Mouse (Mus musculus) forebrain, postnatal 0 days (tissue): ENCODE measurements around the gene Katnal1. TPM values are rescaled to one million over a fixed set of nuclear protein-coding genes. Genes with fewer than 3 reads are reported as not detected.

Experiments used
- ATAC-seq: fragments of 200-750 bp; cut with Nextera tagmentation; 2 replicates; pipeline ENCODE4 v1.8.0; 2017; ENCODE audit warnings: mild to moderate bottlenecking, moderate library complexity
- DNase-seq: peaks from one replicate; pipeline ENCODE4 v3.0.0-alpha.2; 2015
- H3K27ac ChIP-seq: fragments of 300-500 bp; sonication (generic); 2 replicates; pipeline ENCODE4 v1.5.1; 2014; ENCODE audit warnings: low read depth, mild to moderate bottlenecking, antibody characterized with exemption, low read length, moderate library complexity, mixed read lengths
- H3K27me3 ChIP-seq: fragments of 300-500 bp; sonication (generic); 2 replicates; pipeline ENCODE4 v1.6.1; 2014; ENCODE audit warnings: mild to moderate bottlenecking, low read length, mixed read lengths; ENCODE audit not compliant: insufficient read depth
- H3K36me3 ChIP-seq: fragments of 300-500 bp; sonication (generic); 2 replicates; pipeline ENCODE4 v1.6.1; 2014; ENCODE audit warnings: mild to moderate bottlenecking, moderate library complexity; ENCODE audit not compliant: insufficient read depth
- H3K4me1 ChIP-seq: fragments of 300-500 bp; sonication (generic); 2 replicates; pipeline ENCODE4 v1.6.1; 2014; ENCODE audit warnings: antibody characterized with exemption; ENCODE audit not compliant: insufficient read depth
- H3K4me2 ChIP-seq: fragments of 300-500 bp; sonication (generic); 2 replicates; pipeline ENCODE4 v1.6.1; 2014; ENCODE audit warnings: low read depth, mild to moderate bottlenecking, moderate library complexity
- H3K4me3 ChIP-seq: fragments of 300-500 bp; sonication (generic); 2 replicates; pipeline ENCODE4 v1.5.1; 2014; ENCODE audit warnings: low read depth, low read length, mixed read lengths
- H3K9ac ChIP-seq: fragments of 300-500 bp; sonication (generic); 2 replicates; pipeline ENCODE4 v1.6.1; 2014; ENCODE audit warnings: mild to moderate bottlenecking
- H3K9me3 ChIP-seq: fragments of 300-500 bp; sonication (generic); 2 replicates; pipeline ENCODE4 v1.6.1; 2016; ENCODE audit warnings: low read length
- CTCF ChIP-seq: sonication (generic); IDR thresholded peaks from 2 replicates; pipeline ENCODE4 v1.5.1; 2016; ENCODE audit warnings: antibody characterized with exemption, control low read depth, low read depth
- WGBS: fragments of 180-500 bp; shearing (Covaris S2); extraction: QIAGEN DNeasy Blood & Tissue Kit; methylation state at CpG from one replicate; pipeline ENCODE4 v1.1.7; 2014; 5-methylcytosine and 5-hydroxymethylcytosine counted together
- polyA plus RNA-seq: library from polyadenylated mRNA; unstranded; fragments of >200 nt; fragmentation: Nextera tagmentation; extraction: Ambion mirVana; gene quantifications from 2 replicates; pipeline ENCODE4 v1.2.1, GENCODE M21; 2015
- total RNA-seq: library from RNA; depleted of rRNA; stranded (reverse); fragments of >200 nt; gene quantifications from 2 replicates; pipeline ENCODE4 v1.2.3, GENCODE M21; 2014

Katnal1 gene
- total and polyA plus RNA-seq, 2 experiments from 2014 or later = 24.0 to 47.9 TPM

DNA sequence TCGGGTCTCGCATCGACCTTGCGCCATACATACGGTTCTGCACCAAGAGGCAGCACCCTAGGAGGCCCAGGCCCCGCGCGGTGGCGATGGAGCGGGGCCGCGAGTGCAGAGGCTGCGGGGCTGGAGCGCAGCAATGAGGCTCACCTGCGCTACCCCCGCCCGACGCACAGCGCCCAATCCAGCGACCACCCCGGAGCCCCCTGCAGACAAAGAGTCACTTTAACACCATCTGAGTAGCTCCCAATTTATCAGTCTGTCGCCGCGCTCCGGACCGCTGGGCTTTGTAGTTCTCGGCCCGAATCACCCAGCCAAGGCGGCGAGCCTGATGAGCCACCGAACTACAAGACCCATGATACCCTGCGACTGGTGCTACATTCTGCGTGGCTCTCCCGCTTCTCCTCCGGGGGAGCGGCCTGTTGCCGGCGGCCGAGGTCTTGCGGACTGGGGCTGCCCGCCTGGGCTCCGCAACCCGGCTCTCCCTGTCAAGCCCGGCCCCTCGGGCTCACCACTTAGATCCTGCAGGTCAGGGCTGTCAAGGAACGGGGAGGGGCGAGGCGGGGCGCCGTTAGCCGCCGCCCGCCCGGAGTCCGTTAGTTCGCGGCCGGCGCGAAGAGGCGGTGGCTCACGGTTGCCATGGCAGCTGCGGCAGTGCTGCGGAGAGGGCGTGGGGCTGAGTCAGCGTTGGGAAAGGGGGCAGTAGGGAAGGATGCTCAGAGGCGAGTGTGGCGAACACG is 571 bp downstream of the Katnal1 start:
- Histone ChIP-seq H3K9ac (peak overlapping the region; percentile 92), H3K27me3 (no peaks in the 10 kb centered on the region), H3K4me2 (peak overlapping the region; percentile 68), H3K36me3 (peaks cover 7% of the 10 kb centered on the region), H3K9me3 (no peaks in the 10 kb centered on the region), H3K27ac (peak overlapping the region; percentile 97), H3K4me1 (peaks cover 9% of the 10 kb centered on the region; the same call in 1 of the 2 replicates), H3K4me3 (peak overlapping the region; percentile 73)
- DNase-seq (peak; percentile 95), ATAC-seq (peak; percentile 99)
- WGBS = 2% methylated on average over 67 of the region's 69 CpGs
- TF ChIP-seq CTCF = peak; percentile 37

DNA sequence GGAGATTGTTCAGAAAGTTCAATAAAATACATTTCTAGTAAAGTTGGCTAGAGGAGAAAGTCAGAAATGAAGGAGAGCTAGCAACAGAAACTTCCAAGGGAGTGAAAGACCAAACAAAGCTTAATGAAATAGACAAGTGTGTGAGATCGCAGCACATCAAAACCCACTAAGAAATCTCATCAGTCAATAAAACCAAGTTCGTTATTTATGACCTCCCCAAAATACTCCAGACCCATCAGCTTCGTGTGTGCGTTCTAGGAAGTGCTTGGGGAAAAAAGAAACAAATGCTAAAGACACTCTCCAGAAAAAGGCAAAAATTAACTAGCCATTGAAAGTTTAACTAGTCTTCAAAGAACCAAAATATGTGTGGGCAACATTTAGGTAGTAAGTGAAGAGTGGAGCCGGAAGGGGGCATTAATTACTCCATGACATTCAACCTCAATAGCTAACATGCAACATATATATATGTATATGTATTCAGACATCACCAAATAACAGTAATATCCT is 1.4 kb downstream of the Katnal1 start:
- Histone ChIP-seq H3K4me3 (peak overlapping the region; percentile 73), H3K27me3 (no peaks in the 10 kb centered on the region), H3K9me3 (no peaks in the 10 kb centered on the region), H3K27ac (peak overlapping the region; percentile 97), H3K4me2 (peak overlapping the region; percentile 68), H3K36me3 (peaks cover 7% of the 10 kb centered on the region), H3K4me1 (peaks cover 9% of the 10 kb centered on the region; the same call in 1 of the 2 replicates), H3K9ac (peak overlapping the region; percentile 92)
- no peak for TF ChIP-seq CTCF
- WGBS = 28% methylated on average over 5 of the region's 5 CpGs
- no peak for ATAC-seq
- no peak for DNase-seq

DNA sequence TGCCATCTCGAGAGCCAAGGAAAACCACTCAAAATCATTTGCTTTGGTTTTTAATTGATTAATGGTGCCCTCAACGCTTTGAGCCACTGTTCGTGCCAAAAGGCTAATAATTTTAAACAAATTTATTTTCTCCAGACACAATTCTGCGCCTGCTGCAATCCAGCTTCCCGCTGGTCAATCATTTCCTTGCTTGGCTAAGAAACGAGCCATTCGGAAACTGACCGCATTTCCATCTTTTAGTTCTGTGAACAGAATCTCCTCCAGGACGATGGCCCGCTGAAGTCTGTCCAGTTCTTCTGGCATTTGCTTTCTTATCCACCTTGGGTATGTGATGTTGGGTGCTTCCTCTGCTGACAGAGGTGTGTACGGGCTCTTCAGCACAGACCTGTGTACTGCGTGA is 4.5 kb downstream of the Katnal1 start:
- Histone ChIP-seq H3K36me3 (peaks cover 7% of the 10 kb centered on the region), H3K27ac (no peak overlapping the region), H3K9me3 (no peaks in the 10 kb centered on the region), H3K27me3 (no peaks in the 10 kb centered on the region), H3K4me2 (no peak overlapping the region), H3K4me1 (peaks cover 9% of the 10 kb centered on the region; the same call in 1 of the 2 replicates), H3K9ac (no peak overlapping the region), H3K4me3 (no peak overlapping the region)
- ATAC-seq = no peak
- TF ChIP-seq CTCF = no peak
- 91% methylated on average over 12 of the region's 12 CpGs for WGBS
- no peak for DNase-seq

DNA sequence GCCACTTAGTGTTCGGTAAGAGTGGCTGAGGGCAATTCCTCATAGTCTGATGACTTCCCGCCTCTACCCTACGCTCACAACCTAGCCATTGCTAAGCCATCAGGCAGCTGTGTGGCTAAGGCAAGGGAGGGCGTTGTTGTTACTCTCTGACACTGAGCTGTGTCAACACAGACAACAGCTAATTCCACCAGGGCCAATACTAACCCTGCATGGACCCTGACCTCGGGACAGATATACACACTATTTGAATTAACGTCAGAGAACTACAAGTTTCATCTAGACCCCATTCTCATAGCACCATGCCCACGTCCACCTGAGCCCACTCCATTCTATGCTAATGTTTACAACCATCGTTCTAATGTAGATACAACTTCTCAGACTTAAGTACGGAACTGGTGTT is 5.1 kb downstream of the Katnal1 start:
- no peak overlapping the region for H3K9ac ChIP-seq
- ATAC-seq = no peak
- H3K4me3 ChIP-seq = no peak overlapping the region
- 89% methylated on average over 9 of the region's 9 CpGs for WGBS
- H3K27me3 ChIP-seq = no peaks in the 10 kb centered on the region
- peaks cover 10% of the 10 kb centered on the region for H3K36me3 ChIP-seq
- DNase-seq = no peak
- H3K4me2 ChIP-seq = no peak overlapping the region
- no peak overlapping the region for H3K27ac ChIP-seq
- TF ChIP-seq CTCF = no peak
- peaks cover 9% of the 10 kb centered on the region; the same call in 1 of the 2 replicates for H3K4me1 ChIP-seq
- H3K9me3 ChIP-seq = no peaks in the 10 kb centered on the region

DNA sequence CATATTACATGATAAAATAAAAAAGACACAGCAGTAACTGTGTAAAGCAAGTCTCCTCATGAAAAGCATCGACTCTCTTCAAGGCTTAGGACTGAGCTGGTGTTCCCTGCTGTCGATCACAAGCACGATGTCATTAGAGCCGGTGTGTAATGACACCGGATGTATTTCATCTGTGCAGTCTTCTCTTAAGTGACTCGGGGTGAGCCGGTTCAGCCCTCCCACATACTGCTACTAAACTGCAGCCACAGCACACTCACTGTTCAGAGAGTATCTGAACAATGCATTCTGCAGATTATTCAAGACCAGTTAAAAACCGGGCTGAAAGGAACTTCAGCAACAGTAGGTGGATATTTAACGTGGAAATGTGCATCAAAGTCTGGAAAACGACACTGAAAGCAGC is 5.7 kb downstream of the Katnal1 start:
- 68% methylated on average over 10 of the region's 10 CpGs for WGBS

DNA sequence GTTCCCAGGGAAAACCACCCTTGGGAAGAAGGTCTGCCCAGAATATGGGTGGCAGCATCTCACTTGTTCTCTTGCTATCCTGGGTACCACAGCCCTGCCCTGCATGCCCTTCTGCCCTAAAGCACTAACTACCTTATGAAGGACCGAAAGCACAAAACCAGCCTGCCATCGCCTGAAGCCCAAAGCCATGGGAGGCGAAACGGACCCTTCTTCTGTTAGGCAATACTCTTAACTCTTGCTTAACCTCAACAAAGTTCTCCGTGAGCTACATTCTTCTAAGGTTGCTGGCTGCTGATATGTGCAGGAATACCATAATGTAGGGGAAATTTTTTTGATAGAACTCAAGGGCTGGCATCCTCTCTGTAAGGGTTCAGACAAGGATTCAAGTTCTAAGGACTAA is 6.3 kb downstream of the Katnal1 start:
- Histone ChIP-seq H3K36me3 (peaks cover 23% of the 10 kb centered on the region), H3K27ac (no peak overlapping the region), H3K9me3 (no peaks in the 10 kb centered on the region), H3K9ac (no peak overlapping the region), H3K4me2 (no peak overlapping the region), H3K4me1 (peaks cover 7% of the 10 kb centered on the region; the same call in 1 of the 2 replicates), H3K27me3 (no peaks in the 10 kb centered on the region), H3K4me3 (no peak overlapping the region)
- ATAC-seq (no peak), DNase-seq (no peak)
- 87% methylated on average over 5 of the region's 5 CpGs for WGBS
- TF ChIP-seq CTCF = no peak

More for the DNA sequence above, 5.7 kb downstream of the Katnal1 start:
- Histone ChIP-seq H3K27ac (no peak overlapping the region), H3K27me3 (no peaks in the 10 kb centered on the region), H3K4me3 (no peak overlapping the region), H3K4me2 (no peak overlapping the region), H3K4me1 (peaks cover 9% of the 10 kb centered on the region; the same call in 1 of the 2 replicates), H3K9me3 (no peaks in the 10 kb centered on the region), H3K36me3 (peaks cover 17% of the 10 kb centered on the region), H3K9ac (no peak overlapping the region)
- ATAC-seq (no peak), DNase-seq (no peak)
- no peak for TF ChIP-seq CTCF

DNA sequence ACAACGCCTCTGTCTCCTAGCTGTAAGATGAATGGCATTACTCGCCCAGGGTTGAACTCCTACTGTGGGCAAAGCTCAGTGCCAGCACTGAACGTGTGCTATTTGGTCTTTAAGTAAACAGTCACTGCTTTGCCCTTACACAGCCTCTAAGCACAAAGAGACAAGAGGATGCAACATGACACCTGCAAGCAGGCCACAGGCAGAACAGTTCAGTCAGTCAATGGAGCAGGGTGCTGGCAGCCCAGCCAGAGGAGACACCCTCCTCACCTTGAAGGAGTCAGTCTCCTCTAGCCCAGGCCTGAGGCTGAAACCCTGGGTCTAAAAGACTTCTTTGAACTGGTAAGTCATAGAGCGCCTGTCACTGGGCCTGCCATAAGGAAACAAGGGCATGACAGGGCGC is 11.1 kb downstream of the Katnal1 start:
- 73% methylated on average over 5 of the region's 5 CpGs for WGBS
- no peak overlapping the region for H3K4me2 ChIP-seq
- H3K27me3 ChIP-seq = no peaks in the 10 kb centered on the region
- DNase-seq (no peak), ATAC-seq (no peak)
- H3K27ac ChIP-seq = no peak overlapping the region
- H3K36me3 ChIP-seq = peaks cover 37% of the 10 kb centered on the region
- TF ChIP-seq CTCF = no peak
- no peak overlapping the region for H3K4me3 ChIP-seq
- H3K9ac ChIP-seq = no peak overlapping the region
- no peaks in the 10 kb centered on the region for H3K9me3 ChIP-seq
- H3K4me1 ChIP-seq = no peaks in the 10 kb centered on the region
